Mouse (Mus musculus) ES-E14 (cell line): ENCODE measurements around the gene Cyp27b1. TPM values are rescaled to one million over a fixed set of nuclear protein-coding genes. Genes with fewer than 3 reads are reported as not detected.

Experiments used
- DNase-seq: peaks from one replicate; pipeline ENCODE4 v3.0.0-alpha.2; 2013; ENCODE audit warnings: low read depth, low spot score
- H3K27ac ChIP-seq: 2 replicates; pipeline ENCODE4 v1.5.1; 2012; ENCODE audit warnings: low read depth, mild to moderate bottlenecking, low read length, moderate library complexity, mixed read lengths; ENCODE audit not compliant: poor library complexity, insufficient read depth, severe bottlenecking
- H3K36me3 ChIP-seq: 2 replicates; pipeline ENCODE4 v1.6.1; 2012; ENCODE audit warnings: mild to moderate bottlenecking, low read length, moderate library complexity, mixed read lengths; ENCODE audit not compliant: control insufficient read depth, poor library complexity, insufficient read depth, severe bottlenecking
- H3K4me1 ChIP-seq, 2 experiments: fragments of 150-350 bp in 1 of 2; sonication (generic) in 1 of 2; 2 replicates each; pipeline ENCODE4 v1.6.1; 2012; ENCODE audit warnings: low read length in 2 of 2, mild to moderate bottlenecking in 1 of 2, mixed read lengths in 1 of 2; ENCODE audit not compliant: control insufficient read depth in 2 of 2, insufficient read depth in 2 of 2, poor library complexity in 1 of 2
- H3K4me3 ChIP-seq, 2 experiments: fragments of 150-350 bp in 1 of 2; sonication (generic) in 1 of 2; 2 replicates each; pipeline ENCODE4 v1.5.1; 2012; ENCODE audit warnings: low read length in 2 of 2, low read depth in 1 of 2, mild to moderate bottlenecking in 1 of 2, mixed read lengths in 1 of 2; ENCODE audit not compliant: insufficient read depth in 1 of 2, poor library complexity in 1 of 2, severe bottlenecking in 1 of 2
- H3K9ac ChIP-seq: 2 replicates; pipeline ENCODE4 v1.6.1; 2012; ENCODE audit warnings: low read depth, mild to moderate bottlenecking, low read length, mixed read lengths; ENCODE audit not compliant: poor library complexity, insufficient read depth, severe bottlenecking
- H3K9me3 ChIP-seq: fragments of 150-350 bp; sonication (generic); 2 replicates; pipeline ENCODE4 v1.6.1; 2012; ENCODE audit warnings: low read depth, mild to moderate bottlenecking, low read length; ENCODE audit not compliant: control insufficient read depth, insufficient read depth
- CHD2 ChIP-seq: IDR thresholded peaks from 2 replicates; pipeline ENCODE4 v1.6.1; 2014; ENCODE audit warnings: mild to moderate bottlenecking, low read depth, low read length, inconsistent platforms
- HCFC1 ChIP-seq: IDR thresholded peaks from 2 replicates; pipeline ENCODE4 v1.6.1; 2012; ENCODE audit warnings: low read length, inconsistent platforms, borderline replicate concordance; ENCODE audit not compliant: insufficient read depth
- MAFK ChIP-seq: IDR thresholded peaks from 2 replicates; pipeline ENCODE4 v1.6.1; 2014; ENCODE audit warnings: mild to moderate bottlenecking, low read depth, low read length, inconsistent platforms; ENCODE audit not compliant: insufficient read depth
- ZC3H11A ChIP-seq: IDR thresholded peaks from 2 replicates; pipeline ENCODE4 v1.6.1; 2012; ENCODE audit warnings: low read depth, mild to moderate bottlenecking, inconsistent platforms, low read length, borderline replicate concordance
- ZNF384 ChIP-seq: IDR thresholded peaks from 2 replicates; pipeline ENCODE4 v1.6.1; 2012; ENCODE audit warnings: low read depth, low read length, inconsistent platforms
- in situ Hi-C, 2 experiments: fragments of 600-800 bp; cut with MboI; formaldehyde crosslinking; loops; one replicate each; pipeline ENCODE4 v1.15.1; 2025; ENCODE audit warnings: low sequenced_read_pairs in 2 of 2, inconsistent platforms in 1 of 2; ENCODE audit not compliant: unreplicated experiment in 2 of 2
- total RNA-seq: library from RNA; depleted of rRNA; stranded (reverse); fragments of 300-350 nt; gene quantifications from 2 replicates; pipeline ENCODE4 v1.2.3, GENCODE M21; 2012

Cyp27b1 gene
- total RNA-seq, 1 experiment = 0.40 TPM

DNA sequence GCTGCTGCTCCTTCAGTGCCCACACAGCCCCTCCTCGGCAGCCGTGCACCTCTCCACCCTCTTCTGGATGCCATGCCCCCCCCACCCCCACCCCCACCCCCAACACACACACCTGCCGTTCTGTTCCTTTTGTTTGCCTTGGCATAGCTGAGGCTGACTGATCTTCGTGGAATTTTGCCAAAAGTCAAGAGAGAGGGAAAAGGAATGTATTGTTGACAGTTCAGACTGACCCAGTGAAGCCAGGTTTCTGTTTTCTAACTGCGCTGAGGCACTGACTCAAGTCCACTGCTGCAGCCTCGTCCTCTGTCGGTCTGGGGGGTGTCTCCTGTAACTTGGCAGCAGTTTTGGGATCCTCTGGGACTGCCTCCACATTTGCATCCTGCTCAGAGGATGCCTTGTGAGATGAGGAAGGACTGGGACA, 46.3 kb downstream of the Cyp27b1 start:
- no peak overlapping the region for H3K4me3 ChIP-seq
- no peaks in the 10 kb centered on the region for H3K9me3 ChIP-seq
- H3K36me3 ChIP-seq = peaks cover 2% of the 10 kb centered on the region; the same call in 1 of the 2 replicates
- no peak overlapping the region for H3K9ac ChIP-seq
- H3K4me1 ChIP-seq = peaks cover 0 to 28% of the 10 kb centered on the region in 2 experiments; a peak in 2 of 4 replicates
- no peak for TF ChIP-seq ZC3H11A
- TF ChIP-seq CHD2 = no peak
- TF ChIP-seq MAFK = no peak
- TF ChIP-seq ZNF384 = no peak
- no peak for TF ChIP-seq HCFC1
- in situ Hi-C loops = no loop called here
- DNase-seq = no peak
- H3K27ac ChIP-seq = no peak overlapping the region

DNA sequence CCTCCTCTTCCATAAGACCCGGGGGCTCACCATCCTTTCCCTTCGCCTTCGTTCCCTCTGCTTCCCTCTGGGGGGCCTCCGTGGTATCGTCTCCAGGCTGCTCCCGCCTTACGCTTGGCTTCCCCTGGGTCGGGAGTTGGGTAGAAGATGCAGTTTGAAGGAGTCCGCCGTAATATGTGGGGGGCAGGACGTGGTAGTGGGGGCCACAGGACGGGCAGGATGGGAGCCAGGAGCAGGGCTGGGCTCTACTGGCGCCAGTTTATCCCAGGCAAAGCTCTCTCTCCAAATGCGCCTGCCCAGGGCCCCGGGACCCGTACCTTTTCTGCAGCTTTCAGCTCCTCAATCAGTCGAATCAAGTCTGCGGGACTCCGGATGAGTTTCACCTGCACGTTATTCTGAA, 50.5 kb downstream of the Cyp27b1 start:
- in situ Hi-C loops = no loop called here
- peaks cover 0 to 20% of the 10 kb centered on the region in 2 experiments; a peak in 3 of 4 replicates for H3K4me1 ChIP-seq
- 0 out of 2 replicates have a peak overlapping the region, but pooled peaks have one; percentile 35 for H3K9ac ChIP-seq
- DNase-seq = no peak
- TF ChIP-seq ZNF384 (no peak), CHD2 (no peak), HCFC1 (no peak), ZC3H11A (no peak), MAFK (no peak)
- peaks cover 2% of the 10 kb centered on the region; the same call in 1 of the 2 replicates for H3K36me3 ChIP-seq
- H3K4me3 ChIP-seq = peak overlapping the region in 1 of 2 experiments; percentile 4; a peak in 1 of 4 replicates
- H3K27ac ChIP-seq = no peak overlapping the region
- H3K9me3 ChIP-seq = no peaks in the 10 kb centered on the region

DNA sequence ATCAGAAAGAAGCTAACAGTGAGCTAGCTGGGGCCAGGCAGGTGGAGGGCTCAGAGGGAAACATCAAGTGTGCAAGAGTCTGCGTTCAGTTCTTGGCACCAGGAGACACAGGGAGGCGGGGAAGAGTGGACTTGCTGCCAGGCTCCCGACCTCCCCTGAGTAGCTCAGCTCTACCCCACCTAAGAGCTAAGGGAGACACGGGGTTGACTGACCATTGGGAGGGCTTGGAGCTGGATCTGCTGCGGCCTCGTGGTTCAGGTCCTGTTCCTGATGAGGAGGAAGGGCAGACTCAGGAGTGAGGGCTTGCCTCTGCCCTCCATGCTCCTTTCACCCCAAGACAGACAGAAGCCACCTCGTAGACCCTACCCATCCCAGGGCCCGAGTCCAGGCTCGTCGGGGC, 51.1 kb downstream of the Cyp27b1 start:
- DNase-seq = no peak
- H3K9ac ChIP-seq = no peak overlapping the region
- H3K9me3 ChIP-seq = no peaks in the 10 kb centered on the region
- in situ Hi-C loops = no loop called here
- peaks cover 0 to 20% of the 10 kb centered on the region in 2 experiments; a peak in 3 of 4 replicates for H3K4me1 ChIP-seq
- peaks cover 2% of the 10 kb centered on the region; the same call in 1 of the 2 replicates for H3K36me3 ChIP-seq
- no peak overlapping the region for H3K4me3 ChIP-seq
- H3K27ac ChIP-seq = no peak overlapping the region
- TF ChIP-seq ZNF384 (no peak), HCFC1 (no peak), ZC3H11A (no peak), MAFK (no peak), CHD2 (no peak)

DNA sequence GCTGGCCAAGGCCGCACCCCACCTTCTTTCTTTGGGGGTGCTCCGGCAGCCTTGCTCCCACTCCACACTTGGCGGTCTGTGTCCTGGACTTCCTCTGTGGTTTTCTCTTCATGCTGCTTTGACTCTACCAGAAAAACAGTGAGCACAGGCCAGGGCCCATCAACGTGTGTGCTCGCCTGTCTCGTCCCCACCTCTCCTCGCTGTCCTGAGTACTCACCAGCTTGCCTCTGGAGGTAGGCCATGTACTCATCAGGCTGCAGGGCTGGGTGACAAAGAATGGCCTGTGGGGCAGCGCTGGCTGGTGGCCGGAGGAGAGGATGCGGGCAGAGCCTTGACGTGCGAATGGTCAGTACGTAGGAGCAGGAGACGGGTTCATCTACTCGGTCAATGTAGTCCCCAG, 51.8 kb downstream of the Cyp27b1 start:
- in situ Hi-C loops = no loop called here
- no peak overlapping the region for H3K27ac ChIP-seq
- no peak overlapping the region for H3K9ac ChIP-seq
- H3K4me3 ChIP-seq = no peak overlapping the region
- TF ChIP-seq ZC3H11A = no peak
- TF ChIP-seq ZNF384 = no peak
- no peak for TF ChIP-seq HCFC1
- TF ChIP-seq MAFK = no peak
- TF ChIP-seq CHD2 = no peak
- no peaks in the 10 kb centered on the region for H3K9me3 ChIP-seq
- DNase-seq = no peak
- peaks cover 2% of the 10 kb centered on the region; the same call in 1 of the 2 replicates for H3K36me3 ChIP-seq
- H3K4me1 ChIP-seq = peaks cover 0 to 20% of the 10 kb centered on the region in 2 experiments; a peak in 3 of 4 replicates
